Mouse (Mus musculus) E14TG2a.4 (cell line): ENCODE measurements around the gene Abca2.

Source experiments
- H3K27me3 ChIP-seq: 2 replicates; pipeline ENCODE4 v1.6.1; 2014; ENCODE audit warnings: low read length, control low read depth; ENCODE audit not compliant: insufficient read depth
- H3K36me3 ChIP-seq: 2 replicates; pipeline ENCODE4 v1.6.1; 2014; ENCODE audit warnings: low read length, control low read depth; ENCODE audit not compliant: insufficient read depth
- H3K4me1 ChIP-seq: replicated peaks from 2 replicates; pipeline ENCODE4 v1.6.1; 2014; ENCODE audit warnings: low read depth, low read length, control low read depth
- H3K4me3 ChIP-seq: replicated peaks from 2 replicates; pipeline ENCODE4 v1.5.1; 2014; ENCODE audit warnings: mild to moderate bottlenecking, low read length
- H3K9me3 ChIP-seq: 2 replicates; pipeline ENCODE4 v1.6.1; 2014; ENCODE audit warnings: low read length, control low read depth
- CTCF ChIP-seq: conservative IDR thresholded peaks from 2 replicates; pipeline ENCODE4 v1.5.1; 2014; ENCODE audit warnings: low read length
- NANOG ChIP-seq: IDR thresholded peaks from 2 replicates; pipeline ENCODE4 v1.6.1; 2014; ENCODE audit warnings: borderline replicate concordance, low read length, mixed read lengths
- POU5F1 ChIP-seq: IDR thresholded peaks from 2 replicates; pipeline ENCODE4 v1.6.1; 2014; ENCODE audit warnings: low read length, borderline replicate concordance

Abca2 gene

GRCm38 (mm10) chr2:25421896-25422295 is 6.6 kb upstream of the Abca2 start:
- TF ChIP-seq NANOG: no peak
- peak; percentile 48 for TF ChIP-seq CTCF
- no peak for TF ChIP-seq POU5F1
- Histone ChIP-seq H3K4me3 (no peak overlapping the region), H3K9me3 (no peaks in the 10 kb centered on the region), H3K36me3 (no peaks in the 10 kb centered on the region), H3K4me1 (peaks cover 43% of the 10 kb centered on the region), H3K27me3 (peaks cover 50% of the 10 kb centered on the region)

- no peaks in the 10 kb centered on the region for H3K9me3 ChIP-seq
- TF ChIP-seq POU5F1: no peak
- TF ChIP-seq CTCF: no peak
- no peak for TF ChIP-seq NANOG
- no peak within 1 kb of the TSS for H3K4me3 ChIP-seq
- no peaks in the 10 kb centered on the region for H3K36me3 ChIP-seq
- H3K4me1 ChIP-seq: peaks cover 40% of the 10 kb centered on the region
- H3K27me3 ChIP-seq: peaks cover 50% of the 10 kb centered on the region
Measured at GRCm38 (mm10) chr2:25422587-25423410, 5.7 kb upstream of the Abca2 start, which contains the start of gene Fut7. Gene Fut7 (plus strand): TSS chr2:25423267.

DNA sequence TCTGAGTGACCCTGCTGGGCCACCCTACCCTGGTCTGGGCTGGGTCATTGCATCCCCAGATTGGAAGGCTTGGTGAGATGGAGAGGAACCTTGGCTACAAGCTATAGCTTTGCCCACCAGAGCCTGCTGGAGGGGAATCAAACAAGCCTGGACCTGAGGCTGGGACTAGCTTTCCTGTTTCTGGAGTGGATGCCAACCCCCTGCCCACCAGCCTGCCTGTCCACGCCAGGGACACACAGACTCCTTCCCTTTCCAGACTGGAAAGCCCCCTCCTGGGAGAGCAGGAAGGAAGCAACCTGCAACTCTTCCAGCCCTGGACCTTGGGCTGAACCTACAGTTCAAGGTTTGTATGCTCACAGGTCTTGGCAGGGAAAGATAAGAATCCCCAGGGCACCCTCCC is 4.9 kb upstream of the Abca2 start:
- TF ChIP-seq NANOG (no peak), CTCF (no peak), POU5F1 (no peak)
- Histone ChIP-seq H3K9me3 (no peaks in the 10 kb centered on the region), H3K36me3 (no peaks in the 10 kb centered on the region), H3K4me3 (no peak overlapping the region), H3K27me3 (peaks cover 48% of the 10 kb centered on the region), H3K4me1 (peaks cover 45% of the 10 kb centered on the region)

GRCm38 (mm10) chr2:25425481-25425880 is 3.0 kb upstream of the Abca2 start:
- peaks cover 61% of the 10 kb centered on the region for H3K27me3 ChIP-seq
- no peaks in the 10 kb centered on the region for H3K36me3 ChIP-seq
- TF ChIP-seq NANOG (no peak), CTCF (no peak), POU5F1 (no peak)
- H3K4me3 ChIP-seq: peak overlapping the region; percentile 69
- H3K9me3 ChIP-seq: no peaks in the 10 kb centered on the region
- peaks cover 54% of the 10 kb centered on the region for H3K4me1 ChIP-seq

- Histone ChIP-seq H3K4me1 (peaks cover 50% of the 10 kb centered on the region), H3K36me3 (no peaks in the 10 kb centered on the region), H3K4me3 (no peak overlapping the region), H3K9me3 (no peaks in the 10 kb centered on the region), H3K27me3 (peaks cover 74% of the 10 kb centered on the region)
- TF ChIP-seq POU5F1 (no peak), NANOG (no peak), CTCF (peak; percentile 93)
Measured at GRCm38 (mm10) chr2:25426721-25427191, 1.7 kb upstream of the Abca2 start.

DNA sequence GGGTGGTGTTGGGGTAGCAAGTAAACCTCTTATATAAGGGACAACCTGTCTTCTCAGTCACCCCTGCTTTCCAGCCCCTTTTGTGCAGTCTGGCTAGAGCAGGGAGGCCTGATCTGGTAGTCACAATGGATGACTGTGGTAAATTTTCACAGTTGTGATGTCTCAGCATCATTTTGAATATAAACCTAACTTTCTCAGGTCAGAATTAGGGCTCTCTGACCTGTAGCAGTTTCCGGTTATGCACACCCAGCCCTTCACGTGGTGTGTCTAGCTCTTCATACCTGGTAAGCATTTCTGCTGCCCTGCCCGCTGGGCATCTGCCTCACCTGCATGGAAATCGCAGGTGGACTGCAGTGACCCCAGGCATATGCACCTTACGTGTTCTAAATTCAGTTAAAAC is 1.2 kb upstream of the Abca2 start:
- peaks cover 75% of the 10 kb centered on the region for H3K27me3 ChIP-seq
- H3K4me1 ChIP-seq: peaks cover 47% of the 10 kb centered on the region
- no peak for TF ChIP-seq NANOG
- no peak for TF ChIP-seq POU5F1
- no peak for TF ChIP-seq CTCF
- no peaks in the 10 kb centered on the region for H3K9me3 ChIP-seq
- no peaks in the 10 kb centered on the region for H3K36me3 ChIP-seq
- H3K4me3 ChIP-seq: no peak overlapping the region

- Histone ChIP-seq H3K4me3 (peak overlapping the region; percentile 91), H3K9me3 (no peaks in the 10 kb centered on the region), H3K4me1 (peaks cover 35% of the 10 kb centered on the region), H3K27me3 (peaks cover 59% of the 10 kb centered on the region), H3K36me3 (no peaks in the 10 kb centered on the region)
- TF ChIP-seq NANOG: no peak
- no peak for TF ChIP-seq CTCF
- TF ChIP-seq POU5F1: no peak
Measured at GRCm38 (mm10) chr2:25429435-25430180, 1.1 kb downstream of the Abca2 start.
